Mouse (Mus musculus) kidney, postnatal 0 days (tissue): ENCODE measurements around the gene Scrn1. TPM values are rescaled to one million over a fixed set of nuclear protein-coding genes. Genes with fewer than 3 reads are reported as not detected.
A peak's percentile ranks its signal among the peaks of the same experiment; 100 is the strongest.

ENCODE experiments used
- ATAC-seq: fragments of 200-750 bp; cut with Nextera tagmentation; replicated peaks from 2 replicates; pipeline ENCODE4 v1.8.0; 2017; ENCODE audit warnings: low read depth, moderate number of reproducible peaks, moderate TSS enrichment, moderate library complexity; ENCODE audit not compliant: low FRiP score
- DNase-seq: peaks from one replicate; pipeline ENCODE4 v3.0.0-alpha.2; 2016; ENCODE audit warnings: low spot score
- H3K27ac ChIP-seq: fragments of 300-500 bp; sonication (generic); 2 replicates; pipeline ENCODE4 v1.5.1; 2014; ENCODE audit warnings: mild to moderate bottlenecking
- H3K27me3 ChIP-seq: fragments of 300-500 bp; sonication (generic); 2 replicates; pipeline ENCODE4 v1.6.1; 2014; ENCODE audit warnings: low read length, mixed read lengths; ENCODE audit not compliant: insufficient read depth
- H3K36me3 ChIP-seq: fragments of 300-500 bp; sonication (generic); 2 replicates; pipeline ENCODE4 v1.6.1; 2014; ENCODE audit warnings: low read length, mixed read lengths; ENCODE audit not compliant: insufficient read depth
- H3K4me1 ChIP-seq: fragments of 300-500 bp; sonication (generic); replicated peaks from 2 replicates; pipeline ENCODE4 v1.6.1; 2014; ENCODE audit warnings: antibody characterized with exemption, low read length, mixed read lengths; ENCODE audit not compliant: insufficient read depth
- H3K4me2 ChIP-seq: fragments of 300-500 bp; sonication (generic); 2 replicates; pipeline ENCODE4 v1.6.1; 2014; ENCODE audit warnings: mild to moderate bottlenecking, low read length, moderate library complexity, mixed read lengths
- H3K4me3 ChIP-seq: fragments of 300-500 bp; sonication (generic); replicated peaks from 2 replicates; pipeline ENCODE4 v1.5.1; 2014; ENCODE audit warnings: low read depth, low read length
- H3K9ac ChIP-seq: fragments of 300-500 bp; sonication (generic); 2 replicates; pipeline ENCODE4 v1.6.1; 2014; ENCODE audit warnings: low read depth, low read length
- H3K9me3 ChIP-seq: fragments of 300-500 bp; sonication (generic); replicated peaks from 2 replicates; pipeline ENCODE4 v1.6.1; 2016; ENCODE audit warnings: low read length, inconsistent platforms, mixed read lengths
- CTCF ChIP-seq: IDR thresholded peaks from 2 replicates; pipeline ENCODE4 v1.5.1; 2016; ENCODE audit warnings: antibody characterized with exemption, low read depth, mild to moderate bottlenecking, moderate library complexity
- WGBS: fragments of 180-500 bp; shearing (Covaris S2); extraction: QIAGEN DNeasy Blood & Tissue Kit; methylation state at CpG from one replicate; pipeline ENCODE4 v1.1.7; 2014; 5-methylcytosine and 5-hydroxymethylcytosine counted together
- polyA plus RNA-seq: library from polyadenylated mRNA; unstranded; fragments of >200 nt; fragmentation: Nextera tagmentation; extraction: Ambion mirVana; gene quantifications from 2 replicates; pipeline ENCODE4 v1.2.1, GENCODE M21; 2015

The Scrn1 gene
- polyA plus RNA-seq, 1 experiment from 2014 or later = 7.0 TPM

DNA sequence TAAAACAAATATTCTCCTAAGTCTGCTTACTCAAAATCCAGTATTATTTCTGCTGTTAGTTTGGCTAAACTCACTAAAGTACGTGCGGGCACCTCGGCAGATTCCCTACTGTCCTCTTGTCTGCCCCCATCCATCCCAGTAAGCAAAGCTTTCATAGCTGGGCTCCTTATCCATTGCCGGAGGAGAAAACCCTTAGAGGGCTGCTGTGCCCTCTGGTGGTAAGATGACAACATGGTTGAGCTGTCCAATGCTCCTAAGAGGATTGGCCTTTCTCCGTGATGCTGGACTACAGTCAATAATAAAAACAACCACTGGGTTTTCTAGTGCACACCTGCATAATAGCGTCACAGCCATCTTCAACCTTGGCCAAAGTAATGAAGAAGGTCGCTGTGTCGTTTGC lies 59.3 kb downstream of the Scrn1 start:
- DNase-seq (peak; percentile 88), ATAC-seq (no peak)
- no peaks in the 10 kb centered on the region for H3K9me3 ChIP-seq
- H3K4me1 ChIP-seq = no peaks in the 10 kb centered on the region
- TF ChIP-seq CTCF = peak; percentile 83
- no peaks in the 10 kb centered on the region for H3K36me3 ChIP-seq
- no peak overlapping the region for H3K4me3 ChIP-seq
- H3K27me3 ChIP-seq = no peaks in the 10 kb centered on the region
- H3K4me2 ChIP-seq = no peak overlapping the region
- WGBS = 34% methylated on average over 8 of the region's 8 CpGs
- no peak overlapping the region for H3K9ac ChIP-seq
- no peak overlapping the region for H3K27ac ChIP-seq

DNA sequence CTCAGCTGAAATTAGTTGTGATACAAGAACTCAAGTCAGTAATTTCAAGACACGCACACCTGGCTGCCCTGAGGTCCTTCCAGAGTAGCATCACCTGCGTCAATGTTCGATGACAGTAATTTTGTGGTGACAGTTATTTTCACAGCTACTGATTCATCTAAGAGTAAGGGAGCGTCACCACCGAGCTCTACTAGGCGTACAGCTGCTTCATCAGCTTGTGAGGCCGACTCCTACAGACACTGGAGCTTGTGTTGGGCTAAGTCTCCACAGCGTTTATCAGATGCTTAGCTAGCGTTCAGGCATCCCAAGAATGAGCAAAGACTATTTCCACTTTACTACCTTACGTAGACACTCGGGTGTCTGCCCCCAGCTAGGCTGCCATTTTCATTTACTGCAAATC lies 60.0 kb downstream of the Scrn1 start:
- no peak overlapping the region for H3K4me2 ChIP-seq
- no peak overlapping the region for H3K4me3 ChIP-seq
- ATAC-seq (no peak), DNase-seq (no peak)
- 67% methylated on average over 11 of the region's 11 CpGs for WGBS
- no peaks in the 10 kb centered on the region for H3K4me1 ChIP-seq
- H3K9me3 ChIP-seq = no peaks in the 10 kb centered on the region
- no peak for TF ChIP-seq CTCF
- H3K9ac ChIP-seq = no peak overlapping the region
- no peaks in the 10 kb centered on the region for H3K36me3 ChIP-seq
- H3K27me3 ChIP-seq = no peaks in the 10 kb centered on the region
- no peak overlapping the region for H3K27ac ChIP-seq

DNA sequence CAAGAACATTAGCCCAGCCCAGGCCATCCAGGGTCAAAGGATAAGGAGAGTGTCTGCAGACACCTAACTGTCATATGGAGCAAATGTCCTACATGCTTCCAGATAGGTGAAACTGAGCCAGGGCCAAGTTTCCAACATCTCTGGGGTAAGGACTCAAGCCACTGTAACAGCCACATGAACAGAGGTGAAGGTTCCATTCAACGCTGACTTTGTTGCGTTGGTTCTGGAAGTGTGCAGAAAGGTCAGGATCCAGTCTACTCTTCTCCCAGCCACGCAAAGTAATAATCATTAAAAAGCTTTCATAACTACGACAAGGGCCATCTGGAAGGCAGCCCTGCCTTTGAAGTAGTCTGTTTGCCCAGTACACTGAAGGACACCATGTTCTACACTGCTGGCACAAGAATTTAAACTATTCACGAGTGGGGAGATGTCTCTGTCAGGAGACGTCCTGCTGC lies 63.6 kb downstream of the Scrn1 start:
- no peak for TF ChIP-seq CTCF
- H3K4me3 ChIP-seq = no peak overlapping the region
- H3K27me3 ChIP-seq = no peaks in the 10 kb centered on the region
- no peaks in the 10 kb centered on the region for H3K9me3 ChIP-seq
- no peaks in the 10 kb centered on the region for H3K36me3 ChIP-seq
- H3K27ac ChIP-seq = no peak overlapping the region
- no peak overlapping the region for H3K4me2 ChIP-seq
- ATAC-seq = no peak
- no peak for DNase-seq
- no peaks in the 10 kb centered on the region for H3K4me1 ChIP-seq
- no peak overlapping the region for H3K9ac ChIP-seq
- 68% methylated on average over 6 of the region's 6 CpGs for whole genome bisulfite sequencing

- no peak for ATAC-seq
- DNase-seq = no peak
- TF ChIP-seq CTCF = no peak
- Histone ChIP-seq H3K27me3 (no peaks in the 10 kb centered on the region), H3K4me3 (no peak overlapping the region), H3K9me3 (no peaks in the 10 kb centered on the region), H3K36me3 (no peaks in the 10 kb centered on the region), H3K9ac (no peak overlapping the region), H3K27ac (no peak overlapping the region), H3K4me1 (no peaks in the 10 kb centered on the region), H3K4me2 (no peak overlapping the region)
- WGBS = 90% methylated on average over 7 of the region's 7 CpGs
Measured at GRCm38 (mm10) chr6:54496214-54496613, 70.1 kb downstream of the Scrn1 start.

DNA sequence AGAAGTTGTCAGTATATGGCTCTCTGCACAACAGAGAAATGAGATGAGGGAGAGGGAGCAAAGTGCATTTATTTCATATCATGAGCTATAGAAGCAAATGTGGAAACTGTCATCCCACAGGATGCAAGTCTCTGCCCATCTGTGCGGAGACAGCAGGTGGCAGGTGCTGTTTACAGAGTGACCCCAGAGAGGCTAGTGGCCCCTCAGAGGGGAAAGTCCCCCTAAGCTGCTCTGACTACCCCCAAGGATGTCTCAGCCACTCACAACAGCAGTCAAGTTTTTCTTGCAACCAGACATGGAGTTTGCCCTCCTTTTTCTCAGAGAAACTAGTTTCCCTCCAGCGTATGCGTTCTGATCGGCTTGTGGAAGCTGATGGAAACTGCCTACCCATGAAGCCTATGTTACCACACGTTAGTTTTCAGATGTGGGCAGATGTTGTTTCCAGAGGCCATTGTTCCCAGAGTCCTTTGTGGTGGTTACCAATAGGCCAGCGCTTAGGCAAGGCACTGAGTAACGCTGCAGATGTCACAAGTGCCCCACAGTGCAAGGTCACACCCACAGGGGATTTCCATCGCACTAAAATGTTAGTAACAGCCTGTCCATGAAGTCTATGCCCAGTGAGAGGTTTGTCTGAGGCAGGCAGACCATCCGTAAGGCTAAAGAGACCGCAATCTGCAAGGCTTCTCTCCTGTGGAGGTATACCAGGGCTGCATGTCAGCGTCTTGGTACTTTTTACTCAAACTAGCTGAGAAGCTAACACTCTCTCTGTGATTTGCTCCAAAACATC lies 71.5 kb downstream of the Scrn1 start:
- no peaks in the 10 kb centered on the region for H3K36me3 ChIP-seq
- H3K4me3 ChIP-seq = no peak overlapping the region
- 76% methylated on average over 11 of the region's 11 CpGs for WGBS
- H3K4me1 ChIP-seq = no peaks in the 10 kb centered on the region
- no peaks in the 10 kb centered on the region for H3K9me3 ChIP-seq
- H3K9ac ChIP-seq = no peak overlapping the region
- H3K27ac ChIP-seq = no peak overlapping the region
- no peak for TF ChIP-seq CTCF
- H3K4me2 ChIP-seq = no peak overlapping the region
- H3K27me3 ChIP-seq = no peaks in the 10 kb centered on the region
- DNase-seq = no peak
- no peak for ATAC-seq

- H3K9me3 ChIP-seq = no peaks in the 10 kb centered on the region
Measured at GRCm38 (mm10) chr6:54494097-54494496, 72.2 kb downstream of the Scrn1 start.

More at GRCm38 (mm10) chr6:54494097-54494496, 72.2 kb downstream of the Scrn1 start:
- no peak overlapping the region for H3K4me3 ChIP-seq
- no peaks in the 10 kb centered on the region for H3K4me1 ChIP-seq
- DNase-seq (no peak), ATAC-seq (no peak)
- TF ChIP-seq CTCF = no peak
- H3K9ac ChIP-seq = no peak overlapping the region
- no peaks in the 10 kb centered on the region for H3K36me3 ChIP-seq
- H3K4me2 ChIP-seq = no peak overlapping the region
- H3K27me3 ChIP-seq = no peaks in the 10 kb centered on the region
- H3K27ac ChIP-seq = no peak overlapping the region
